Mouse (Mus musculus) intestine, postnatal 0 days (tissue): ENCODE measurements around the gene Frmd4b. TPM values are rescaled to one million over a fixed set of nuclear protein-coding genes. Genes with fewer than 3 reads are reported as not detected.
A peak's percentile ranks its signal among the peaks of the same experiment; 100 is the strongest.

Experiments
- ATAC-seq: fragments of 200-750 bp; cut with Nextera tagmentation; 2 replicates; pipeline ENCODE4 v1.8.0; 2017; ENCODE audit warnings: mild to moderate bottlenecking, moderate TSS enrichment, moderate library complexity
- H3K27ac ChIP-seq: fragments of 300-500 bp; sonication (generic); 2 replicates; pipeline ENCODE4 v1.5.1; 2014; ENCODE audit warnings: mild to moderate bottlenecking, low read depth, low read length, moderate library complexity
- H3K27me3 ChIP-seq: fragments of 300-500 bp; sonication (generic); replicated peaks from 2 replicates; pipeline ENCODE4 v1.6.1; 2014; ENCODE audit warnings: low read length, mixed read lengths; ENCODE audit not compliant: control insufficient read depth, insufficient read depth
- H3K36me3 ChIP-seq: fragments of 300-500 bp; sonication (generic); 2 replicates; pipeline ENCODE4 v1.6.1; 2014; ENCODE audit warnings: mild to moderate bottlenecking, moderate library complexity; ENCODE audit not compliant: control insufficient read depth, insufficient read depth
- H3K4me1 ChIP-seq: fragments of 300-500 bp; sonication (generic); replicated peaks from 2 replicates; pipeline ENCODE4 v1.6.1; 2014; ENCODE audit warnings: antibody characterized with exemption, low read length, mixed read lengths; ENCODE audit not compliant: control insufficient read depth, insufficient read depth
- H3K4me2 ChIP-seq: fragments of 300-500 bp; sonication (generic); replicated peaks from 2 replicates; pipeline ENCODE4 v1.6.1; 2014; ENCODE audit warnings: low read depth, mild to moderate bottlenecking, moderate library complexity
- H3K4me3 ChIP-seq: fragments of 300-500 bp; sonication (generic); 2 replicates; pipeline ENCODE4 v1.5.1; 2014; ENCODE audit warnings: low read depth, low read length
- H3K9ac ChIP-seq: fragments of 300-500 bp; sonication (generic); 2 replicates; pipeline ENCODE4 v1.6.1; 2014; ENCODE audit warnings: mild to moderate bottlenecking, low read depth, low read length
- H3K9me3 ChIP-seq: fragments of 300-500 bp; sonication (generic); 2 replicates; pipeline ENCODE4 v1.6.1; 2016; ENCODE audit warnings: mixed run types; ENCODE audit not compliant: control insufficient read depth
- CTCF ChIP-seq: sonication (generic); IDR thresholded peaks from 2 replicates; pipeline ENCODE4 v1.5.1; 2016; ENCODE audit warnings: low read depth, mild to moderate bottlenecking, control low read depth, antibody characterized with exemption, moderate library complexity
- WGBS: fragments of 180-500 bp; shearing (Covaris S2); extraction: QIAGEN DNeasy Blood & Tissue Kit; methylation state at CpG from one replicate; pipeline ENCODE4 v1.1.7; 2014; 5-methylcytosine and 5-hydroxymethylcytosine counted together
- polyA plus RNA-seq: library from polyadenylated mRNA; unstranded; fragments of >200 nt; fragmentation: Nextera tagmentation; extraction: Ambion mirVana; gene quantifications from 2 replicates; pipeline ENCODE4 v1.2.1, GENCODE M21; 2015

The Frmd4b gene
- polyA plus RNA-seq, 1 experiment from 2014 or later, result 5.1 TPM

GRCm38 (mm10) chr6:97586024-97586423 lies 31.3 kb downstream of the Frmd4b start:
- no peaks in the 10 kb centered on the region for H3K9me3 ChIP-seq
- H3K9ac ChIP-seq, result no peak overlapping the region
- H3K4me1 ChIP-seq, result no peaks in the 10 kb centered on the region
- no peak overlapping the region for H3K4me3 ChIP-seq
- H3K27me3 ChIP-seq, result no peaks in the 10 kb centered on the region
- no peaks in the 10 kb centered on the region for H3K36me3 ChIP-seq
- TF ChIP-seq CTCF, result no peak
- WGBS, result 69% methylated on average over 8 of the region's 8 CpGs
- no peak overlapping the region for H3K27ac ChIP-seq
- no peak for ATAC-seq
- no peak overlapping the region for H3K4me2 ChIP-seq

GRCm38 (mm10) chr6:97582748-97583147 lies 34.6 kb downstream of the Frmd4b start:
- Histone ChIP-seq H3K27me3 (no peaks in the 10 kb centered on the region), H3K4me2 (no peak overlapping the region), H3K9me3 (no peaks in the 10 kb centered on the region), H3K4me3 (no peak overlapping the region), H3K9ac (no peak overlapping the region), H3K4me1 (no peaks in the 10 kb centered on the region), H3K36me3 (no peaks in the 10 kb centered on the region), H3K27ac (no peak overlapping the region)
- WGBS, result 33% methylated on average over 8 of the region's 8 CpGs
- TF ChIP-seq CTCF, result no peak
- no peak for ATAC-seq

- Histone ChIP-seq H3K4me3 (no peak overlapping the region), H3K9me3 (no peaks in the 10 kb centered on the region), H3K27ac (no peak overlapping the region), H3K27me3 (no peaks in the 10 kb centered on the region), H3K4me2 (no peak overlapping the region), H3K4me1 (no peaks in the 10 kb centered on the region), H3K36me3 (no peaks in the 10 kb centered on the region), H3K9ac (no peak overlapping the region)
- 72% methylated on average over 7 of the region's 7 CpGs for WGBS
- no peak for TF ChIP-seq CTCF
- no peak for ATAC-seq
These were observed 35.4 kb downstream of the Frmd4b start for GRCm38 (mm10) chr6:97581941-97582340.

- ATAC-seq, result no peak
- 81% methylated on average over 2 of the region's 2 CpGs for WGBS
These were observed 36.8 kb downstream of the Frmd4b start for GRCm38 (mm10) chr6:97580479-97581030.

GRCm38 (mm10) chr6:97579704-97580103 lies 37.6 kb downstream of the Frmd4b start:
- H3K27me3 ChIP-seq, result no peaks in the 10 kb centered on the region
- H3K4me1 ChIP-seq, result no peaks in the 10 kb centered on the region
- no peak overlapping the region for H3K4me3 ChIP-seq
- no peak overlapping the region for H3K27ac ChIP-seq
- 67% methylated on average over 4 of the region's 4 CpGs for WGBS
- no peaks in the 10 kb centered on the region for H3K9me3 ChIP-seq
- TF ChIP-seq CTCF, result no peak
- no peak overlapping the region for H3K4me2 ChIP-seq
- ATAC-seq, result 0 out of 2 replicates have a peak, but pooled peaks have one; percentile 13
- H3K9ac ChIP-seq, result no peak overlapping the region
- H3K36me3 ChIP-seq, result no peaks in the 10 kb centered on the region

More at GRCm38 (mm10) chr6:97580479-97581030, 36.8 kb downstream of the Frmd4b start:
- H3K27ac ChIP-seq, result no peak overlapping the region
- no peaks in the 10 kb centered on the region for H3K9me3 ChIP-seq
- H3K27me3 ChIP-seq, result no peaks in the 10 kb centered on the region
- no peak overlapping the region for H3K4me3 ChIP-seq
- TF ChIP-seq CTCF, result no peak
- no peak overlapping the region for H3K4me2 ChIP-seq
- no peaks in the 10 kb centered on the region for H3K36me3 ChIP-seq
- H3K4me1 ChIP-seq, result no peaks in the 10 kb centered on the region
- no peak overlapping the region for H3K9ac ChIP-seq

GRCm38 (mm10) chr6:97578210-97578609 lies 39.1 kb downstream of the Frmd4b start:
- 87% methylated on average over 7 of the region's 7 CpGs for WGBS
- Histone ChIP-seq H3K36me3 (no peaks in the 10 kb centered on the region), H3K4me1 (no peaks in the 10 kb centered on the region), H3K27ac (no peak overlapping the region), H3K9me3 (no peaks in the 10 kb centered on the region), H3K4me2 (no peak overlapping the region), H3K27me3 (no peaks in the 10 kb centered on the region), H3K4me3 (no peak overlapping the region), H3K9ac (no peak overlapping the region)
- ATAC-seq, result no peak
- TF ChIP-seq CTCF, result no peak

GRCm38 (mm10) chr6:97577349-97577748 lies 40.0 kb downstream of the Frmd4b start:
- Histone ChIP-seq H3K9ac (no peak overlapping the region), H3K9me3 (no peaks in the 10 kb centered on the region), H3K27ac (no peak overlapping the region), H3K27me3 (no peaks in the 10 kb centered on the region), H3K4me3 (no peak overlapping the region), H3K4me2 (no peak overlapping the region), H3K4me1 (no peaks in the 10 kb centered on the region), H3K36me3 (no peaks in the 10 kb centered on the region)
- no peak for TF ChIP-seq CTCF
- ATAC-seq, result no peak
- WGBS, result 68% methylated on average over 4 of the region's 4 CpGs
